Mouse (Mus musculus) limb, embryonic 10.5 days (tissue): ENCODE measurements around the gene Sfn. TPM values are rescaled to one million over a fixed set of nuclear protein-coding genes. Genes with fewer than 3 reads are reported as not detected.

Experiments used
- DNase-seq: peaks from one replicate; pipeline ENCODE4 v3.0.0-alpha.2; 2017; ENCODE audit warnings: low spot score
- H3K27ac ChIP-seq: fragments of 300-500 bp; sonication (generic); 2 replicates; pipeline ENCODE4 v1.5.1; 2016; ENCODE audit warnings: mild to moderate bottlenecking
- H3K27me3 ChIP-seq: fragments of 300-500 bp; sonication (generic); 2 replicates; pipeline ENCODE4 v1.6.1; 2016; ENCODE audit warnings: low read depth, mild to moderate bottlenecking; ENCODE audit not compliant: poor library complexity, severe bottlenecking
- H3K36me3 ChIP-seq: fragments of 300-500 bp; sonication (generic); 2 replicates; pipeline ENCODE4 v1.6.1; 2016; ENCODE audit warnings: mild to moderate bottlenecking, moderate library complexity
- H3K4me1 ChIP-seq: fragments of 300-500 bp; sonication (generic); 2 replicates; pipeline ENCODE4 v1.6.1; 2016
- H3K4me3 ChIP-seq: fragments of 300-500 bp; sonication (generic); 2 replicates; pipeline ENCODE4 v1.5.1; 2016; ENCODE audit warnings: mild to moderate bottlenecking, moderate library complexity
- H3K9me3 ChIP-seq: fragments of 300-500 bp; sonication (generic); replicated peaks from 2 replicates; pipeline ENCODE4 v1.6.1; 2016; ENCODE audit warnings: mild to moderate bottlenecking
- WGBS: fragments of 180-500 bp; shearing (Covaris S2); methylation state at CpG from one replicate; pipeline ENCODE4 v1.1.7; 2016; 5-methylcytosine and 5-hydroxymethylcytosine counted together
- polyA plus RNA-seq: library from polyadenylated mRNA; unstranded; fragments of >200 nt; fragmentation: Nextera tagmentation; extraction: Ambion mirVana; gene quantifications from 2 replicates; pipeline ENCODE4 v1.2.1, GENCODE M21; 2016

Sfn gene
- polyA plus RNA-seq, 1 experiment from 2014 or later: 38.7 TPM

DNA sequence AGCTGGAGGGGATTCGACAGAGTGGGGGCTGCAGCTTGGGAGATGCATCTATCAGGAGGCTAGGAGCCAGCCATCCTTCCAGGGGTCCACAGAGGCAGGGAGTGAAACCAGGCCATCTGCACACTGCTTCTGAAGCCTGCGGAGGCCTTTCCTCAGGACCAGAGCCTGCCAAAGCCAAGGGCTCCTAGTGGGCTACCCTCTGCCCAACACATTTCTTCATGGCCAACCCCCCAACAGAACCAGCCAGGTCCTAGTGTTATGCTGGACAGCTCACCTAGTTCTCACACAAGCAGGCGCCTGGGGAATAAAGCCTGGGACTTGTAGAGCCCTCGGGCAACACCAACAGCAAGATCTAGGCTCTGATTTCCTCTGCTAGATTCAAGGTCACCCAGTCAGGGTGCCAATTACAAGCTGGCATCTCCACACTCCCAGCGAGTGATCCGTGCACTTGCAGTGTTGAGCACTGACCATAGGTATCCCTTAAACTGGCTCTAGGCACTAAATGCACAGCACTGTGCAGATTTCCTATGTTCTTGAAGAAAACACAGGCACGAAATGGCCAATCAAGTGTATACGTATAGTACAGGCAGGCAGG is 28.5 kb upstream of the Sfn start:
- 93% methylated on average over 8 of the region's 8 CpGs for WGBS
- peaks cover 18% of the 10 kb centered on the region for H3K36me3 ChIP-seq
- no peak overlapping the region for H3K27ac ChIP-seq

DNA sequence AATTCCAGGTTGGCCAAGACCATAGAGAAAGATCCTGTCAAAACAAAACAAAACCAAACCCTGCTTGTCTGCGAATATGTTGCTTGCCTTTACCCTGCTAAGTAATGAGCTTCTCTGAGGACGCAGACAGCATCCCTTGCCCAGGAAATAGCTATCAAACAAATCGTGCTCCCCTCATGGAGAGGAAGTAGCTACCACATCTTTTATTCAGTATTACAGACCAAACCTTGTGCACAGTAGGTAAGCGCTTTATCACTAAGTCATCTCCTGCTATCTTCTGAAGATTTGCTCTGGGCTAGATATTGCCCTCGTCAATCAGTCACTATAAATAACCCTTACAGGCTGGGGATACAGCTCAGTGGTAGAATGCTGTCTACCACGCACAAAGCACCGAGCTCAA is 27.2 kb upstream of the Sfn start:
- Histone ChIP-seq H3K4me3 (no peak overlapping the region), H3K9me3 (no peaks in the 10 kb centered on the region), H3K4me1 (peaks cover 54% of the 10 kb centered on the region), H3K27ac (no peak overlapping the region), H3K36me3 (peaks cover 30% of the 10 kb centered on the region), H3K27me3 (no peaks in the 10 kb centered on the region)
- no peak for DNase-seq
- 89% methylated on average over 7 of the region's 7 CpGs for WGBS

More for the DNA sequence above, 28.5 kb upstream of the Sfn start:
- no peaks in the 10 kb centered on the region for H3K27me3 ChIP-seq
- H3K9me3 ChIP-seq: no peaks in the 10 kb centered on the region
- peaks cover 54% of the 10 kb centered on the region for H3K4me1 ChIP-seq
- H3K4me3 ChIP-seq: no peak overlapping the region
- DNase-seq: no peak

DNA sequence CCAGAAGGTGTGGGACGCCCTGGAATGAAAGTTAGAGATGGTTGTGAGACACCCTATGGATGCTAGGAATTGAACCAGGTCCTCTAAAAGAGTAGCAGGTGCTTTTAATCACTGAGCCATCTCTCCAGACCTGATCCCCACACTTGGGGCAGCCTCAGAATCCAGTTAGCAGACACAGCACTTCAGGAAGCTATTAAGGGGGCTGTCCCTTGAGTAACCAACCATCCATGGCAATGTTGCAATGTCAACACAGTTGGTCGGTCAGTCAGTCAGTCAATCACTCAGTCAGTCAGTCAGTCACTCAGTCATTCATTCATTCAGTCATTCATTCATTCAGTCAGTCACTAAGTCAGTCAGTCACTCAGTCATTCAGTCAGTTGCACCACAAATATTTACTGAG is 26.5 kb upstream of the Sfn start:
- no peaks in the 10 kb centered on the region for H3K27me3 ChIP-seq
- H3K4me3 ChIP-seq: no peak overlapping the region
- DNase-seq: no peak
- peaks cover 49% of the 10 kb centered on the region for H3K4me1 ChIP-seq
- H3K36me3 ChIP-seq: peaks cover 36% of the 10 kb centered on the region
- WGBS: 77% methylated on average over 2 of the region's 2 CpGs
- no peaks in the 10 kb centered on the region for H3K9me3 ChIP-seq
- no peak overlapping the region for H3K27ac ChIP-seq

DNA sequence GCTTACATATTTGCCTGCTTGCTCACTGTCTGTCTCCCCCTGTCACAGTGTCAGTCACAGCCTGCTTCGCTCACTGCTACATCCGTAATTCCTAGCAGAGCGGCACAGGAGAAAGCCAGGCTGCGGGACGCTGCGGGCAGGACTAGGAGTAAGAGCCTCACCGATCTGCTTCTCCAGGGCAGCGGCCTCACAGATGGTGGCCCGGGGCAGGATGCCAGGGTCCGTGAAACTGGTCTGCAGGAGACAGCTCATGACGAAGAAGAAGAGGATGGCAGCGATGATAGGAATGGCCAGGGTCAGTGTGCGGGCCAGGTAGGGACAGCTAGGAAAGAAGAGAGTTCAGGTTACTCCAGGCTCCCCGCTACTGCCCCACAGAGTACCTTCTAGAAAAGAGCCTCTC is 25.1 kb upstream of the Sfn start:
- 92% methylated on average over 14 of the region's 14 CpGs for WGBS
- Histone ChIP-seq H3K9me3 (no peaks in the 10 kb centered on the region), H3K27ac (no peak overlapping the region), H3K36me3 (peaks cover 44% of the 10 kb centered on the region), H3K27me3 (no peaks in the 10 kb centered on the region), H3K4me1 (peaks cover 39% of the 10 kb centered on the region), H3K4me3 (no peak overlapping the region)
- DNase-seq: no peak

DNA sequence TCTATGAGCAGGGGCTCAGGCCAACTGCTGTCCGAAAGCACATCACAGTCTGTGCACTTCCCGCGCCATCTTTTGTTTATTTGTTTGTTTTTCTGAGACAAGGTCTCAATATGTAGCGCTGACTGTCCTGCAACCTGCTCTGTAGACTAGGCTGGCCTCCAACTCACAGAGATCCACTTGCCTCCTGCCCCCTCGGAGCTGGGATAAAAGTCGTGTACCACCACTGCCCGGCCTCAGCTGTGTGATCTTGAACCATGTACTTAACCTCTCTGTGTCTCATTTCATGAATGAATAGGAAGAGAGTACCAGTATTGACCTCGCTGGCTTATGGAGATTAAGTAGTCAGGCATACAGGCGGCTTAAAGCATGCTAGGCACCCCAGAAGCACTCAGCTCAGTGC is 24.7 kb upstream of the Sfn start:
- Histone ChIP-seq H3K27me3 (no peaks in the 10 kb centered on the region), H3K4me3 (no peak overlapping the region), H3K36me3 (peaks cover 47% of the 10 kb centered on the region), H3K4me1 (peaks cover 34% of the 10 kb centered on the region), H3K9me3 (no peaks in the 10 kb centered on the region), H3K27ac (no peak overlapping the region)
- WGBS: 92% methylated on average over 9 of the region's 9 CpGs
- DNase-seq: no peak

DNA sequence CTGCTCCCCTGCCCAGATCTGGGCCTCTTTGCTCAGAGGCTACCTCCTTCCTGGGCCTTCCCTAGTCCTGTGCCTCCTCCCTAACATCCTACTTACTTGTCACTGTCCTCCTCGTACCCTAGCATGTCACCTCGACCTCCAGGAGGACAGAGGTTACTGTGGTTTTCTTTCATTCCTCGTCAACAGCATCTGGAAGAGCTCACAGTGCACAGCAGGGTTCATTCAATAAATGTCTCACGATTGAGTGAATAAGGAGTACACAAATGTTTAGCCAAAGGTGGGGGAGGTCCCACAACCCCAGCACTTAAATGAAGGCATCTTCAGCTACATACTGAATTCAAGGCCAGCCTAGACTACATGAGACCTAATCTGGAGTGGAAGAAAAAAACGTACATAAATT is 24.3 kb upstream of the Sfn start:
- H3K4me1 ChIP-seq: peaks cover 30% of the 10 kb centered on the region
- peaks cover 50% of the 10 kb centered on the region for H3K36me3 ChIP-seq
- peak overlapping the region; percentile 47; the same call in 1 of the 2 replicates for H3K27ac ChIP-seq
- no peak for DNase-seq
- H3K4me3 ChIP-seq: no peak overlapping the region
- 54% methylated on average over 5 of the region's 5 CpGs for WGBS
- no peaks in the 10 kb centered on the region for H3K9me3 ChIP-seq
- H3K27me3 ChIP-seq: no peaks in the 10 kb centered on the region

DNA sequence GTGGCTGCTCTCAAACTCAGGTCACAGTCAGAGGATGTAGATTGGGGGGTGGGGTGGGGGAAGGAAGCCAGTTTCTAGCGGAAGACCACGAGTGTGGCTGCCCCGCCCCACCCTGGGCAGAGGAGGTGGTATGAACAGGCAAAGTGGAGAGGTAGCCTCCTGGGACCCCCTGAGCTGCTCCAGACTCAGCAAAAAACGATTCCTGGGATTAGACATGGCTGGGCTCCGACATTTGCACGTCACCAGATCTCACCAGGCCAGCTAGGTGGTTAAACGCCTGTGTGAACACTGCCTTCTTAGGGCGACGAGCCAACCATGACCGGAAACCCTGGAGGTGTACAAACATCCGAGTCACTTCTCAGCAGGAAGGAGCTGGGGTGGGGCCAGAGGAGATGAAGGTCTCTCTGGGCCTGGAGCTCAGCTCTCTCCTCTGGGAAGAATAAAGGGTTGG is 23.7 kb upstream of the Sfn start:
- DNase-seq: no peak
- Histone ChIP-seq H3K4me3 (no peak overlapping the region), H3K9me3 (no peaks in the 10 kb centered on the region), H3K36me3 (peaks cover 55% of the 10 kb centered on the region), H3K27me3 (no peaks in the 10 kb centered on the region), H3K4me1 (peaks cover 25% of the 10 kb centered on the region), H3K27ac (peak overlapping the region; percentile 47; the same call in 1 of the 2 replicates)
- 77% methylated on average over 11 of the region's 11 CpGs for WGBS

DNA sequence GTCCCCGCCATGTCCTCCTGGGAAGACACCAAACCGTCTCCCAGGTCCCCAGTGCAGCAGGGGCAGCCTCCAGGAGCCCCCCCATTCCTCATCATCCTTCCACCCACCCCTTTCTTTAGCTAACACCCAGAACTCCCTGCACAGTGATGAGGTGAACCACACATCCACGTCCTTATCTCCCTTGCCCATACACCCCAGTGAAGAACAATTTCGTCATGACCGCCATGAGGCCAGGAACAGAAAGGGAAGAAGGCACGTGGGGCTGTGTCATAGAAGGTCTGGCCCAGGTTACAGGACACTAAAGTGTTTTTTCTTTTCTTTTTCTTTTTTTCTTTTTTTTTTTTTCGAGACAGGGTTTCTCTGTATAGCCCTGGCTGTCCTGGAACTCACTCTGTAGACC is 22.9 kb upstream of the Sfn start:
- H3K4me3 ChIP-seq: no peak overlapping the region
- H3K4me1 ChIP-seq: peaks cover 20% of the 10 kb centered on the region
- no peak overlapping the region for H3K27ac ChIP-seq
- H3K36me3 ChIP-seq: peaks cover 64% of the 10 kb centered on the region
- H3K9me3 ChIP-seq: no peaks in the 10 kb centered on the region
- DNase-seq: no peak
- H3K27me3 ChIP-seq: no peaks in the 10 kb centered on the region
- 87% methylated on average over 7 of the region's 7 CpGs for WGBS

DNA sequence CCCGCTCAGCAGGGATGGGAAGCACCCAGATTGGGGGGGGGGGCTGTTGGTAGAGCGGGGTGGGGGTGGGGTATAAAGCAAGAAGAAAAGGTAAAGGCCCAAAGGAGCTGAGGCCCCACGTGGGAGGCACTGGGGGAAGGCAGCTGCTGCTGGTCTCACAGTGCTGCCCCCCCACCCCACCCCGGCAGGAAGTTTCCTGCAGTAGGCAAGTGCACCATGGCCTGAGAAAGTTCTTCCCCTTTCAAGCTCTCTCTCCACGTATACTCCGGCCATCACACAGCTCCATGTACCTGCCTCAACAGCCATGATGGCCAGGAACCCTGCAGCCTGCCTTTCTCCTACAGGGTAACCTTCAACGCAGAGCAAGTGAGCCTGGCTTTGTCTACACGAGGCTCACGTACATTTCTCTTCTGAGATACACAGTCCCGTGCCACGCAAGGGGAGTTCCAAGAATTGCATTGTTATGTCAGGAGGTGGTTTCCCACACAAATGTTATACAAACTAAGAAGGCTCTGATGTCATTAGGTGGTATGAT is 20.3 kb upstream of the Sfn start:
- no peaks in the 10 kb centered on the region for H3K9me3 ChIP-seq
- H3K4me1 ChIP-seq: peaks cover 12% of the 10 kb centered on the region; the same call in 1 of the 2 replicates
- no peak overlapping the region for H3K27ac ChIP-seq
- H3K27me3 ChIP-seq: no peaks in the 10 kb centered on the region
- no peak overlapping the region for H3K4me3 ChIP-seq
- no peak for DNase-seq
- peaks cover 83% of the 10 kb centered on the region for H3K36me3 ChIP-seq
- 86% methylated on average over 11 of the region's 11 CpGs for WGBS

DNA sequence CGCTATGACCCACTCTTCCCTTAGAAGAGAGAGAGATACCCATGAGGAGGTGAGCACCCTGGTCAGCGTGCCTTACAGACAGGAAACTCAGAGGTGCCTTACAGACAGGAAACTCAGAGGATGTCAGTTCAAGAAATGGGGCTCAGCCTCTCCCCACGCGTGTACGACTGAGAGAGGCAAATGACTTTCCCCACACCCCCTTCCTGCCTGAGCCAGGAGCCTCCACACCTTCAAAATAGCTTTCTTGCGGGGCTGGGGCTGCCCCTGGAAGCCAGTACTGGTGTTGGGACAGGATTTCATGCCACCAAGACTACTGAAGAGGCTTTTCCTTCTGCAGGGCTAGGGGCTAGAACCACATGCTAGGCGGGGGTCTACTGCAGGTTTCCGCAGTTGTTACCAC is 18.7 kb upstream of the Sfn start:
- Histone ChIP-seq H3K4me1 (no peaks in the 10 kb centered on the region), H3K27ac (no peak overlapping the region), H3K9me3 (no peaks in the 10 kb centered on the region), H3K36me3 (peaks cover 80% of the 10 kb centered on the region), H3K27me3 (no peaks in the 10 kb centered on the region), H3K4me3 (no peak overlapping the region)
- no peak for DNase-seq
- WGBS: 88% methylated on average over 8 of the region's 8 CpGs

DNA sequence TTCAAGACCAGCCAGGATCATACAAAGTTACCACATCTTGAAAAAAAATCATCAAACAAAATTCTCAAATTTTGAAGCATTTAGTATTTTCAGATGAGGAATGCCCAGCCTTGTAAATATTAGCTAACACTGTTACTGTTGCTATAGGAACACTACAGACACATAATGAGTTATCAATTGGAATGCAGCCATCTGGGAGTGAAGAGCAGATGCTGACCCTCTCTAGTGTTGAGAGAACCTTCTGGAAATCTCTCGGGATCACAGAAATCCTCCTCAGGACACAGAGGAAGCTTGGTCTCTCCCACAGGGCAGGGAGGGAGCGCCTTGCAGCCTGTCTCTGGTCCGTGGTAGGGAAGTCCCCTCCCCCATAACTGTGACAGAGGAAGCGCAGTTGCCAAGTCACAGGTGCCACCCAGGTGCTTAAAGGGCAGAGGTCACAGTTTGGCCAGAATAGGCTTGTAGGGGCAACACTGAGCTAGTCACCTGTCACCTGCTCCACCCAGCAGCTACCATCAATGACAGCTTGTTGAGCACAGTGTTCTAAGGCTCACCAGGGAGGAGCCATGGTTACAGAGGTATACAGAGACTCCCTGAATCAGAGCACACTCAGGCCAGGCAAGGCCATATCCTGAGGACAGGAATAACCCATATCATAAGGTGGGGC is 17.6 kb upstream of the Sfn start:
- Histone ChIP-seq H3K4me1 (no peaks in the 10 kb centered on the region), H3K27ac (no peak overlapping the region), H3K36me3 (peaks cover 80% of the 10 kb centered on the region), H3K27me3 (no peaks in the 10 kb centered on the region), H3K4me3 (no peak overlapping the region), H3K9me3 (no peaks in the 10 kb centered on the region)
- no peak for DNase-seq
- 72% methylated on average over 4 of the region's 4 CpGs for WGBS

DNA sequence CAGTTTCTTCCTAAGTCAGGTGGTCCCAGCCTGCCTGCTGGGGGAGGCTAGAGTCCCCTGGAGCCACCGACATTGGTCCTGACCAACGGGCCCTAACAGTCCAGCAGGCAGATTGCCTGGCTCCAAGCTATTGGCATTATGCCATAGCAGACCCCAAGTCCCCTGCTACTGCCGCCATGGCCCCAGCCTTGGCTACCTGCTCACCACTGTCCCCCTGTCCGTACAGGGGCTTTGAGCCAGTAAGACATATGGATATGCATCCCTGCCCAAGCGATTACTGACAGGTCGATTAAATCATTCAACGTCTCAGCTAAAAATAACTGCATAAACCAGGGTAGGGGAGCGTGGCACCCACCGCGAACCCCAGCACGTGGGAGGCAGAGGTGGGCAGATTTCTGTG is 16.0 kb upstream of the Sfn start:
- no peaks in the 10 kb centered on the region for H3K9me3 ChIP-seq
- no peaks in the 10 kb centered on the region for H3K4me1 ChIP-seq
- 98% methylated on average over 11 of the region's 11 CpGs for WGBS
- H3K4me3 ChIP-seq: no peak overlapping the region
- peaks cover 86% of the 10 kb centered on the region for H3K36me3 ChIP-seq
- no peaks in the 10 kb centered on the region for H3K27me3 ChIP-seq
- DNase-seq: no peak
- no peak overlapping the region for H3K27ac ChIP-seq

DNA sequence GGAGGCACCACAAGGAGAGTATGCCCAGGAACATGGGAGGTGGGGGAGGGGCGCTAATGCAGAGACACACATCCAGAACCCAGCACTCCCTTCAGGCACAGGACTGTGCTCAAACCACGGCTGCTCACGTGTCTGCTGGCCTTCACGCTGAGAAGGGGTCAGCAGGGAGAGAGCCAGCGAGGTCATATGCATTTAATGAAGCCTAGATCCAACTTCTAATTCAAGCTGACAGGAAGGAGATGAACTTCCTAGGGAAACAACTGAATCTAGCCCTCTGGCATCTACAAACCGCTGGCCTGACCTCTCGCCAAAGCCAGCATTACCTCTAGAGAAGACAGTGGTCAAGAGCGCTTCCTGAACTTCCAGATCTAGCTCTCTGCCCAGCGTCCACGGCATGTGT is 13.4 kb upstream of the Sfn start:
- no peak for DNase-seq
- no peaks in the 10 kb centered on the region for H3K9me3 ChIP-seq
- H3K36me3 ChIP-seq: peaks cover 90% of the 10 kb centered on the region

More for the DNA sequence above, 13.4 kb upstream of the Sfn start:
- Histone ChIP-seq H3K4me1 (no peaks in the 10 kb centered on the region), H3K4me3 (no peak overlapping the region), H3K27me3 (no peaks in the 10 kb centered on the region), H3K27ac (no peak overlapping the region)
- whole genome bisulfite sequencing: 80% methylated on average over 10 of the region's 10 CpGs
